Mouse (Mus musculus) gastrocnemius, adult 2 months (tissue): ENCODE measurements at regions not wholly inside any gene's neighbourhood (a gene's known extent, or its start where the extent isn't known, plus 50 kb on each side); places are given as distances from the start of the nearest gene placed in this dataset.

Experiments
- DNase-seq: peaks from one replicate; pipeline ENCODE4 v3.0.0; 2022
- H3K27ac ChIP-seq: fragments of 200-600 bp; 2 replicates; pipeline ENCODE4 v1.8.1; 2022; ENCODE audit warnings: mild to moderate bottlenecking
- H3K4me3 ChIP-seq: fragments of 200-600 bp; 2 replicates; pipeline ENCODE4 v1.8.1; 2022; ENCODE audit warnings: mild to moderate bottlenecking, moderate library complexity
- CTCF ChIP-seq: fragments of 200-600 bp; IDR thresholded peaks from 2 replicates; pipeline ENCODE4 v1.8.1; 2022; ENCODE audit warnings: antibody characterized with exemption, mild to moderate bottlenecking, moderate library complexity
- intact Hi-C: fragments of 180-260 bp; cut with DNase I; formaldehyde crosslinking; loops from one replicate; pipeline ENCODE4 v1.15.1; 2025

DNA sequence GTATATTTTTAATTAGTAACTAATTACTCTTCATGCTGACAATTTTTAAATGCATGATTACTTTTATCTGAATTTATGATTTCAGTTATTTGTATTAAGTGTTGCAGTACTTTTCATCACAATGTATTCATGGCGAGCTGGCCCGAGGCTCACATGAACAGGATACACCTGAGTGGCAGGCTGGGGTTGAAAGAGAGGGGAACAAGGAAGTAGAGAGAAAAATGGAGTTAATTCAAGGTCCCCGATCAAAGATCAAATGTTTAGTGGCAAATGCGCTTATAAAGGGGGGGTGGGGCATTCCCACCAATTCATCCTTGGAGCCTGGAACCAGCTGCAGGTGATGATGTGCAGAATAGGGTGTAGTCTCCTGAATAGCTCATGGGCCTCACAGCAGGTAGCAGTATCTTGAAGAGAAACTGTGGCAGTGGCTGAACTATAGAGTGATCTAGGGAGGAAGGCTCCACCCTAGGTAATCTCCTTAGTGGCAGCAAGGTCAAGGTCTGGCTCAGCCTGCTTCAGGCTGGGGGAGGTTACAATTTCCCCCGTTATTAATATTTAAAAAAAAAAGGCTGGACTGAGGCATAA, 360.2 kb downstream of the Cdh9 start:
- H3K4me3 ChIP-seq, result no peak overlapping the region
- no peak for TF ChIP-seq CTCF
- no peak for DNase-seq
- intact Hi-C loops, result no loop called here
- no peak overlapping the region for H3K27ac ChIP-seq

DNA sequence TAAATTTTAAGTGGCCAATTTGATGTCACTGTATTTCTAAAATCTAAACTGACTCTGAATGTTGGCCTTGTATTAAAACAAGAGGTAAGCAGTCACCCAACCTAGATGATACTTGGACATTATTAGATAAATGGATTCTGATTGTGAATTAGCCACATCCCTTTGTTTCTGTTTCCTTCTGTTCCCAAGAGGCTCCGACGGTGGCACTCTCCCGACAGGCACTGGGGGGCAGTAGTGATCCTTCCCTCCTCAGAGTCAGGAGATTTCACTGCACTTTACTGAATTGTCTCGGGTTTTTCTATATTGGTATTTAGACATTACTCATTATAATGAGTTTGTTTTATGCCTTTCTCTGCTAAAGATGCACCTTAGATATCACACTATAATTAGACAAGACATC, 370.4 kb downstream of the Cdh9 start:
- TF ChIP-seq CTCF, result peak; percentile 40
- H3K4me3 ChIP-seq, result no peak overlapping the region
- DNase-seq, result no peak
- intact Hi-C loops, result no loop called here
- no peak overlapping the region for H3K27ac ChIP-seq

DNA sequence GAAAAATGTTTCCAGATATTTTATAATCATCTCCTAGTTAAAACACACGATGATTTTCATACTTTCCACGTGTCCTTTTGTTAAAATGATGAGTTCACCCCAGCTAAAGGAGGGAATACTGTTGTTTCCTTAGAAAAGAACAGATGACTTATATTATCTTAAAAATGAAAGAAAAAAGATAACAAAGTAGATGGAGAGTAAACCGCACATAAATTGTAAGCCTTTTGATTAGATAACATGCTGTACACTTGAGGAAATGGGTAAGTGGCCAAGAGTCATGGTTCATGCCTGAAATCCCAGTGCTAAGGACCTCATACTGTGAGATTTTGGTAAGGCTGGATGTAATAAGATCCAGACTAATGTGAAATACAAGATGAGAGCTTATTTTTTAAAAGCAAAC, 372.6 kb downstream of the Cdh9 start:
- no peak for TF ChIP-seq CTCF
- no peak overlapping the region for H3K4me3 ChIP-seq
- intact Hi-C loops, result no loop called here
- H3K27ac ChIP-seq, result no peak overlapping the region
- no peak for DNase-seq

DNA sequence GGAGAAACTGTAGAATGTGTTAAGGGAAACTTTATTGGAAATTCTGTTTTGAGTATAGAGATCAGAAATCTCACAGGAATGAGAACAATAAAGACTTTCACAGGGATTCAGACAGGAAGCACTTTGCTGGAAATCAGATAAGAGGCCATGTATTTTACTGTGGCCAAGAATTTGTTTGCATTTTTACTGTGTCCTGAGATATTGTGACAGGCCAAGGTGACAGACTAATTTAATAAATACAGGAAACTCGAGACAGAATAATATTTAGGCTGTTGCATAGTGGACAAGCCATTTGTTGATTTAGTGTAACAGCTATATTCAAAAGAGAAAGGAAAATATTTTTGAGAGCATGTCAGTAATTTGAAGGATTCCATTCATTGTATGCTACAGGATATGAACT, 407.2 kb downstream of the Cdh9 start:
- Histone ChIP-seq H3K27ac (no peak overlapping the region), H3K4me3 (no peak overlapping the region)
- no peak for DNase-seq
- TF ChIP-seq CTCF, result no peak
- intact Hi-C loops, result no loop called here

DNA sequence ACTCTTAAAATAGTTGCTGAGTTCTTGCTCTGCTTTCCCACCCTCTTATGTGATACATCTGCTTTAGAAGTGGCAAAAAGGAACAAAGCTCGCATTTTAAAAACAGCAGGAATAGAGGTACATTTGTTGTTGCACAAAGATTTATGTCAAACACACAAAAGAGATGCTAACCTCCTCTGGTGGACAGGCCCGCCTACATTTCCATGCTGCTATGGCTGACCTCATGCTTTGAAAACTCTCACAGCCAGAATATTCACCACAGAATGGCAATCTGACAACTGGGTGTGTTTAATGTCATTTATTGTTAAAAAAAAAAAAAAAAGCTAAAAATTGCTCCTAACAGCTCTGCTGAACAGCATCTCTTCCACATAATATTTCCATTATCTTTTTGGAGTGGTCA, 451.6 kb downstream of the Cdh9 start:
- no peak overlapping the region for H3K4me3 ChIP-seq
- intact Hi-C loops, result no loop called here
- H3K27ac ChIP-seq, result no peak overlapping the region
- no peak for TF ChIP-seq CTCF
- no peak for DNase-seq

DNA sequence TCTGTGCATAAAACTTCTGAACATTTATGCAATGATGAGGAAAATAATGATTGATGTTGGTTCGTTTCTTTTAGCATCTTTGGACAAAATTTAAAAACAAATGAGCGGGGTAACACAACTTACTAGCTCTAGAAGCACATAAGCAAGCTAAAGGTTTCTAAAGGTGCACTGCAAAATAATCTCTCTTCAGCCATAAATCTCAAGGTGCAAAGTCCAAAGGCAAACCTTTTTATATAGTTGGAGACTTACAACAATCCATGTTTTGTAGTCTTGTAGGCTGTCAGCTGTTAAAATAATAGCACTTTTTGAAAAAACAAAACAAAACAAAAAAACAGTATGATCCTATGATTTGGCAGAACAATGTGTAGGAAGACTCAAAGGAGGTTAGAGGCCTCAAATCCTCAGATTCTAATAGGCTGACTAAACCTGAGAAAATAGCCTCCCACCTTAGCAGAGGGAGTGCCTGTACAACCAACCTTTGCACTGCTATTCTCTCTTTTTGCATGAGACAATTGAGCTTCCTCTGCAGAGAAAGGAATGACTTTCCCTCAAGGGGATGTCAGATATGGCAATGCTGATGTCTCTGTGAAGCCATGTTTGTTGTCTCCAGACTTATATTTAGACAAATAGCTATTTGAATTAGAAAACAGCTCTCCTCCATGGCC, 452.9 kb downstream of the Cdh9 start:
- Histone ChIP-seq H3K27ac (no peak overlapping the region), H3K4me3 (no peak overlapping the region)
- no peak for DNase-seq
- TF ChIP-seq CTCF, result no peak
- intact Hi-C loops, result no loop called here

DNA sequence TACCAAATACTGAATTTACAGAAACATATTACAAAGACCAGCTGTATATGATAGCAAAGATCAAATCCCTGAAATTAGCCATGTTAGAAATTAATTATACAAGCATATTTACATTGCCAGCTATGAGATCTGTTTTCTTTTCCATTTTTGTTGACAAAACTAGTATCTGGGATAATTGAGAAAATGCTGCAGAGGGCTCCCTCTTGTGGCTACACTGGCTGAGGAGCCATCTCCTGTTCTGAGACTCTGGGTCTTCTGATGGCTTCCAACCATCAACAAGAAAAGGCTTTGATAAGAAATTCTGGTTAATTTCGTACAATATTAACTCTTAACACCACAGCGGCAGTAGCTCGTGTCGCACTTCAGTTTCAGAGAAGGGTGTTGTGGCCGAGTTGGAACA, 466.9 kb downstream of the Cdh9 start:
- intact Hi-C loops, result no loop called here
- no peak for DNase-seq
- Histone ChIP-seq H3K27ac (no peak overlapping the region), H3K4me3 (no peak overlapping the region)
- no peak; the same call in 1 of the 2 replicates for TF ChIP-seq CTCF

DNA sequence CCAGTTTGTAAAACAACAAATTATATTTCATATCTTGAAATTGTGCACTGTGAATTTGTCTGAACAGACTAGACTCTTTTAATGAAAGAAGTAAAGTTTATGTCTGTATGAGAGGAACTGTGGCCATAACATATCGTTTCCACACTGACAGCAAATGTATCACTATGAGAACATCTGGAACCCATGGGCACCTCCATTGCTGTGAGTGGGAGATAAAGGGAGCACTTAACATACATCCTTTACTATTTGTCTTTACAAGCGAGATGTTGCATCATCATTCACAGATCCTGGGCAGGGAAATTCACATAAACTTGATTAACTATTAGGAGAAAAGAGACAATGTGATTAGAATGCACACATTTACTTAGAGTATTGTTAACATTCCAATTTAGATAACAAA, 476.2 kb downstream of the Cdh9 start:
- no peak for TF ChIP-seq CTCF
- intact Hi-C loops, result no loop called here
- no peak overlapping the region for H3K27ac ChIP-seq
- H3K4me3 ChIP-seq, result no peak overlapping the region
- DNase-seq, result no peak

DNA sequence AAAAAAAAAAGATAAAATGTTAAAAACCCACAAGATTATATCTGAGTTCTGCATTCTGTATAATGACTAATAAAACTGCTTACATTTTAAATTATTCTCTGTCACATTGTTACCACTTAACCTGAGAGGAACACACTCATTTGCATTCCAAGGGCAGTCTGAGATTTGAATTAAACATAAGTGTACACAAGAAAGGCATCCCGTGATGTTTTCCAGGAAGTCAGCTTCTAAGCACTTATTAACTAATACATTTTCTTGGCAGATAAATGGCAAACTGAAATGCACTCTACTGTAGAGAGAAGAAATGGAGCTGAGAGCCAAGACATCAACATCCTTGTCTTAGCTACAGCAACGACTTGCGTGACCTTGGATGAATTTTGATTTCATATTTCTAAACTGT, 516.5 kb downstream of the Cdh9 start:
- TF ChIP-seq CTCF, result no peak
- H3K27ac ChIP-seq, result no peak overlapping the region
- DNase-seq, result no peak
- H3K4me3 ChIP-seq, result no peak overlapping the region
- intact Hi-C loops, result no loop called here

DNA sequence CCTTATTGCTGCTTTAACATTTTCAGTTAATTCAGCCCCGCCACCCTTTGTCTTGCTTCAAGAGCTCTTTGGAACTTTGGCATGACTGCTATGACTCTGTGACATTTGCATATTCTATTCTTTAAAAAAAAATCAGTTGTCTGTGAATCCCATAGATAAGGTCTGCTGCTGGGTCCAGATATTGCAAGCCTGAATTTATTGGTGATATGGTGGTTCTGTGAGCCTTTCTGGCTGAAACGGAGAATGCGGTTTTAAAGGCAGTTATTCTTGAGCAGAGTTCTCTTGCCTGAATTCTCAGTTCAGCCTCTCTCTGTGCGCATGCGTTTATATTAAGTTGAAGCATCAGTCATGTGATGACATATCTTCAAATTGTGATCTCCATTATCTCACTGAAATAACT, 560.7 kb downstream of the Cdh9 start:
- Histone ChIP-seq H3K4me3 (no peak overlapping the region), H3K27ac (no peak overlapping the region)
- no peak for TF ChIP-seq CTCF
- DNase-seq, result no peak
- intact Hi-C loops, result no loop called here
